Mouse (Mus musculus) intestine, embryonic 16.5 days (tissue): ENCODE results near the gene Dapk2. TPM values are rescaled to one million over a fixed set of nuclear protein-coding genes. Genes with fewer than 3 reads are reported as not detected.

Experiments used
- ATAC-seq: fragments of 200-750 bp; cut with Nextera tagmentation; 2 replicates; pipeline ENCODE4 v1.8.0; 2017; ENCODE audit warnings: moderate TSS enrichment, moderate library complexity
- H3K27ac ChIP-seq: fragments of 300-500 bp; sonication (generic); 2 replicates; pipeline ENCODE4 v1.5.1; 2014; ENCODE audit warnings: mild to moderate bottlenecking, low read length
- H3K27me3 ChIP-seq: fragments of 300-500 bp; sonication (generic); replicated peaks from 2 replicates; pipeline ENCODE4 v1.6.1; 2014; ENCODE audit warnings: low read length, control low read depth, mixed read lengths; ENCODE audit not compliant: control insufficient read depth, insufficient read depth
- H3K36me3 ChIP-seq: fragments of 300-500 bp; sonication (generic); 2 replicates; pipeline ENCODE4 v1.6.1; 2014; ENCODE audit warnings: low read length, control low read depth; ENCODE audit not compliant: control insufficient read depth, insufficient read depth
- H3K4me1 ChIP-seq: fragments of 300-500 bp; sonication (generic); 2 replicates; pipeline ENCODE4 v1.6.1; 2014; ENCODE audit warnings: low read length, control low read depth, mixed read lengths; ENCODE audit not compliant: control insufficient read depth, insufficient read depth
- H3K4me2 ChIP-seq: fragments of 300-500 bp; sonication (generic); 2 replicates; pipeline ENCODE4 v1.6.1; 2014; ENCODE audit warnings: low read depth, low read length, control low read depth
- H3K4me3 ChIP-seq: fragments of 300-500 bp; sonication (generic); 2 replicates; pipeline ENCODE4 v1.5.1; 2014; ENCODE audit warnings: mild to moderate bottlenecking, low read length
- H3K9ac ChIP-seq: fragments of 300-500 bp; sonication (generic); 2 replicates; pipeline ENCODE4 v1.6.1; 2014; ENCODE audit warnings: low read depth, low read length
- H3K9me3 ChIP-seq: fragments of 300-500 bp; sonication (generic); 2 replicates; pipeline ENCODE4 v1.6.1; 2016; ENCODE audit warnings: low read length, control low read depth; ENCODE audit not compliant: control insufficient read depth
- WGBS: fragments of 180-500 bp; shearing (Covaris S2); extraction: QIAGEN DNeasy Blood & Tissue Kit; methylation state at CpG from one replicate; pipeline ENCODE4 v1.1.7; 2014; 5-methylcytosine and 5-hydroxymethylcytosine counted together
- polyA plus RNA-seq: library from polyadenylated mRNA; unstranded; fragments of >200 nt; fragmentation: Nextera tagmentation; extraction: Ambion mirVana; gene quantifications from 2 replicates; pipeline ENCODE4 v1.2.1, GENCODE M21; 2015

Gene Dapk2
- polyA plus RNA-seq, 1 experiment from 2014 or later = 8.0 TPM

DNA sequence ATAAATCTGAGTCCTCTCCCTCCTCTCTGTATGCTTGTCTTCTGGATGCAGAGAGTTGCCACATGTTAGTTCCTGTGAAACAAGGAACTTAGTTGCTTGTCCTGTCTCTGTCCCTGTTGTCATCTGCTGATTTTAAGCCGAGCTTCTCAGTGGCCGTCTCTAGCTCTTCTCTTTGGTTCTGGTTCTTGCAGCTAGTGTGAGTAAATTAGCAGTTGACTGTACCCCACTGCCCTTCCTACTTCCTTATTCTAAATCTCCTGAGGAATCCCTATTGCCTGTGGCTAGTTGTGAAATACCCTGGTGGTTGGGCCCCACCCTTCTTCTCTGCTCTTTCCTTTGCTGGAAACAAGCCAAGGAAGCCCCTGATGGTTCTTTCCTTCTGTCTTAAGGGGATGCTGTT is 26.6 kb upstream of the Dapk2 start:
- WGBS = 97% methylated on average over 2 of the region's 2 CpGs
- H3K27me3 ChIP-seq = no peaks in the 10 kb centered on the region

DNA sequence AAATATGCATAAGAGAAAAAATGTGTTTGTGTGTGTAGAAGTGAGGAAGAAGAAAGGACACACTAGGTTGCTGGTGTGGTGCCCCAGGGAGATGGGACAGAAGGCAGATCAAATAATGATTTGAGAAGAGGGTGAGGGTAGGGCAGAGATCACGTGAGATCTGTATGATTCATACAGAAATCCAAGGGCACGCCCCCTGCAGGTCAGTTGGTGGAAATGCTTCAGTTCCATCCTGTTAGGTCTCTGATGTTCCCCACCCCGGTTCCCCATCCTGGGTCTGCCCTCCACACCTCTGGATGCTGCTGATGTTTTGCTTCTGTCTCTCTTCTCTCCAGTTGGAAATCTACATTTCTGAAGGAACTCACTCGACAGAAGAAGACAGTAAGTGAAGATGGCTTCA is 22.1 kb upstream of the Dapk2 start:
- Histone ChIP-seq H3K9ac (no peak overlapping the region), H3K36me3 (peaks cover 31% of the 10 kb centered on the region), H3K27me3 (no peaks in the 10 kb centered on the region), H3K27ac (no peak overlapping the region), H3K9me3 (no peaks in the 10 kb centered on the region), H3K4me1 (no peaks in the 10 kb centered on the region), H3K4me3 (no peak overlapping the region), H3K4me2 (no peak overlapping the region)
- 48% methylated on average over 4 of the region's 4 CpGs for WGBS
- ATAC-seq = no peak

More for the DNA sequence above, 26.6 kb upstream of the Dapk2 start:
- no peak overlapping the region for H3K4me3 ChIP-seq
- H3K9ac ChIP-seq = no peak overlapping the region
- no peak overlapping the region for H3K27ac ChIP-seq
- H3K4me2 ChIP-seq = no peak overlapping the region
- no peak for ATAC-seq
- no peaks in the 10 kb centered on the region for H3K9me3 ChIP-seq
- H3K36me3 ChIP-seq = peaks cover 13% of the 10 kb centered on the region
- peaks cover 7% of the 10 kb centered on the region for H3K4me1 ChIP-seq

DNA sequence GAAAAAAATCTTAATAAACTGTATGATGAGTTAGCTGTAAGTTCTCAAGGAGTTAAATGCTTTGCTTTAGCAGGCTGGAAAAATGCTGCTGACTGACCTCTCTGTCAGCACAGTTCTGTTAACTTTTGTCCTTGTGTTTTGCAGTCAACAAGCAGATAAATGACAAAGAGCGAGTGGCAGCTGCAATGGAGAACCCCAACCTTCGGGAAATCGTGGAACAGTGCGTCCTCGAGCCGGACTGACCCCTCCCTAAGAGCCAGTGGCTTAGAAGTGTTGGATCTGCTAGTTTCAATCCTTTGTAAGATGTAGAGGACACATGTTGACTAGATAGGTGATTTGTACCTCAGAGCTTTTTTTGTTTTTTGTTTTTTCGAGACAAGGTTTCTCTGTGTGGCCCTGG is 19.8 kb upstream of the Dapk2 start:
- Histone ChIP-seq H3K4me1 (no peaks in the 10 kb centered on the region), H3K4me2 (no peak overlapping the region), H3K27me3 (no peaks in the 10 kb centered on the region), H3K4me3 (no peak overlapping the region), H3K9me3 (no peaks in the 10 kb centered on the region), H3K36me3 (peaks cover 28% of the 10 kb centered on the region), H3K9ac (no peak overlapping the region), H3K27ac (no peak overlapping the region)
- 92% methylated on average over 7 of the region's 7 CpGs for WGBS
- no peak for ATAC-seq

DNA sequence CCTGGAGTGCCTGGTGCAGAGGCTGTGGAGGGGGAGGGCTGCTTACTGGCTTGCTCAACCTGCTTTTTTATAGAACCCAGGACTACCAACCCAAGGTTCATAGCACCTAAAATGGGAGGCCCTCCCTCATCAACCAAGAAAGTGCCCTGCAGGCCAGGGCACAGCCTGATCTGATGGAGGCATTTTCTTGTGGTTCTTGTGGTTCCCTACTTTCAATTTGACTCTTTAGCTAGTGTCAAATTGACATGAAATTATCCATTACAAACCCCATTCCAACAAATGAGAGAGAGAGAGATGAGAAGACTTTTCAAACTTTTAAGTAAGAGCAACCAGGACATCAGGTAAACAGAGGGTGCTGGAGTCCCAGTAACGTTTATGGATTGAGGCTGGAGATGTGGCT is 15.8 kb upstream of the Dapk2 start:
- H3K9me3 ChIP-seq = no peaks in the 10 kb centered on the region

DNA sequence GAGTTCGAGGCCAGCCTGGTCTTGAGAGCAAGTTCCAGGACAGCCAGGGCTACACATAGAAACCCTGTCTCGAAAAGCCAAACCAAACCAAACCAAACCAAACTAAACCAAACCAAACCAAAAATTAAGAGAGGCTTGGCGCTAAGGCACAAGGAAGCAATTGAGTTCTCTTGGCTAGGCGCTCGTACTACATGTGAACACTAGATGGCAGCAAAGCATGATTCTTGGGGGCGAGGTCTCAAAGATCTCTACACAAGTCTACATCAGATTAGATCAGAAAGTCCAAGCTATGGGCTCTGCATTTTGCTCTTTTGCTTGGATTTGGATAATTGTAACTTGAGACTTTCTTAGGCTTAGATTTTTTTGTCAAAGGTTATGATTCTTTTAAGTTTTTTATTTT is 13.8 kb upstream of the Dapk2 start:
- no peak overlapping the region for H3K4me3 ChIP-seq
- no peak overlapping the region for H3K4me2 ChIP-seq
- no peaks in the 10 kb centered on the region for H3K27me3 ChIP-seq
- peaks cover 11% of the 10 kb centered on the region for H3K36me3 ChIP-seq
- H3K9ac ChIP-seq = no peak overlapping the region
- 5% methylated on average over 6 of the region's 6 CpGs for WGBS
- no peak overlapping the region for H3K27ac ChIP-seq
- no peaks in the 10 kb centered on the region for H3K9me3 ChIP-seq
- ATAC-seq = peak; percentile 58; the same call in 1 of the 2 replicates
- H3K4me1 ChIP-seq = no peaks in the 10 kb centered on the region

More for the DNA sequence above, 15.8 kb upstream of the Dapk2 start:
- no peak for ATAC-seq
- no peak overlapping the region for H3K9ac ChIP-seq
- no peak overlapping the region for H3K4me3 ChIP-seq
- peaks cover 20% of the 10 kb centered on the region for H3K36me3 ChIP-seq
- no peak overlapping the region for H3K4me2 ChIP-seq
- WGBS = 59% methylated on average over 1 of the region's 1 CpGs
- H3K27me3 ChIP-seq = no peaks in the 10 kb centered on the region
- no peaks in the 10 kb centered on the region for H3K4me1 ChIP-seq
- H3K27ac ChIP-seq = no peak overlapping the region

DNA sequence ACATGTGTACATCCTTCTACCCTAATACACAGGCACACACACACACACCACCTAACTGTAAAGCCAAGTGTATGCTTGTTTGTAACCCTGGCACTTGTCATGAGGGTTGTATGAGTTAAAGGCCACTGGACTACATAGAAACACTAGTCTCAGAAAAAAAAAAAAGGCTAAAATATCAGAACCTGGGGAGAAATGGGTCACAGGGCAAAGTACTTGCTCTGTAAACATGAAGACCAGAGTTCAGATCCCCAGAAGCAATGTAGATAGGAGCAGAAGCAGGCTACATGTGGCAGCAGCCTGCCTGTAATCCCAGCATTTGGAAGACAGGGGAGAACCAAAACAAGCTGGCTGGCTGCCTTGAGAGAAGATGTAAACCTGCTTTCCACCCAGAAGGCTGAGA is 11.9 kb upstream of the Dapk2 start:
- Histone ChIP-seq H3K4me1 (no peaks in the 10 kb centered on the region), H3K4me3 (no peak overlapping the region), H3K27me3 (no peaks in the 10 kb centered on the region), H3K27ac (no peak overlapping the region), H3K9ac (no peak overlapping the region), H3K9me3 (no peaks in the 10 kb centered on the region), H3K4me2 (no peak overlapping the region), H3K36me3 (no peaks in the 10 kb centered on the region)
- ATAC-seq = no peak

DNA sequence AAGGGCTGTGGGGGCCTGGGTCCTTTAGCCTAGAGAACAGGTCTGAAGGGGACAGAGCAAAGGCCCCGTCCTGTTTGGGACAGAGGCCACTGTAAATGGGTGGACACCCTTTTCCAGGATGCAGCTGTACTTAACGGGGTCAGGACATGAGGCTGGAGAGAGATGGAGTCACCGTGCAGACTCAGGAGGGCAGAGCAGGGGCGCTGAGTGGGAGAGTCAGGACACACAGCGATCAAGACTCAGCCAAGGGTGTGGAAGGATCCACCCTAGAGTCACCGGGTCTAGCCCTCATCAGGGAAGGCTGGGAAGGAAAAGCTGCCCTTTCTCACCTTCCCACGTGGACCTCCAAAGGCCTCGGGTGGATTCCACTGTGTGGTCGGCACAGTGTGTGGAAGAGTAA is 6.0 kb upstream of the Dapk2 start:
- ATAC-seq = no peak
- Histone ChIP-seq H3K27ac (no peak overlapping the region), H3K27me3 (no peaks in the 10 kb centered on the region), H3K4me2 (no peak overlapping the region), H3K36me3 (no peaks in the 10 kb centered on the region), H3K4me3 (no peak overlapping the region), H3K9ac (no peak overlapping the region), H3K4me1 (0 out of 2 replicates have a peak, but pooled peaks cover 9% of the 10 kb centered on the region), H3K9me3 (no peaks in the 10 kb centered on the region)
- 61% methylated on average over 9 of the region's 9 CpGs for WGBS

DNA sequence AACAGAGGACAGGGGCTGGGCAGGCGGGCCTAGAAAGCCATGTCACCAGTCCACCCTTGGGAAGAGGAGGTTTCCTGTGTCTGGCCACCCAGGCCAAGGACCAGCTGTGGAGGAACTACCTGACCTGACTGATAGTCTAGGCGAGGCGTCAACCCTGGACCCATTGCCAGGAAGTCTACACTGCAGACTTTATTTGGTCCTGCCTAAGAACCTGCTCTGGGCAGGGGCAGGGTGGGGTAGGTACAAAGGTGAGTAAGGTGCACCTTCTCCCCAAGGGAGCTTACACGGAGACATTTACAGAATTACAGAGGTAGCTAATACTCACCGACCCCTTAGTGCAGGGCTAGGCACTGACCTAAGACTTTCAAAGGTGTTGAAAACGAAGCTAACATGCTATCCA is 4.4 kb upstream of the Dapk2 start:
- H3K9ac ChIP-seq = no peak overlapping the region
- peak; percentile 69 for ATAC-seq
- H3K4me3 ChIP-seq = no peak overlapping the region
- no peak overlapping the region for H3K4me2 ChIP-seq
- H3K9me3 ChIP-seq = no peaks in the 10 kb centered on the region
- H3K27ac ChIP-seq = no peak overlapping the region
- H3K4me1 ChIP-seq = 0 out of 2 replicates have a peak, but pooled peaks cover 9% of the 10 kb centered on the region
- WGBS = 68% methylated on average over 6 of the region's 6 CpGs
- no peaks in the 10 kb centered on the region for H3K36me3 ChIP-seq
- H3K27me3 ChIP-seq = 0 out of 2 replicates have a peak, but pooled peaks cover 2% of the 10 kb centered on the region

DNA sequence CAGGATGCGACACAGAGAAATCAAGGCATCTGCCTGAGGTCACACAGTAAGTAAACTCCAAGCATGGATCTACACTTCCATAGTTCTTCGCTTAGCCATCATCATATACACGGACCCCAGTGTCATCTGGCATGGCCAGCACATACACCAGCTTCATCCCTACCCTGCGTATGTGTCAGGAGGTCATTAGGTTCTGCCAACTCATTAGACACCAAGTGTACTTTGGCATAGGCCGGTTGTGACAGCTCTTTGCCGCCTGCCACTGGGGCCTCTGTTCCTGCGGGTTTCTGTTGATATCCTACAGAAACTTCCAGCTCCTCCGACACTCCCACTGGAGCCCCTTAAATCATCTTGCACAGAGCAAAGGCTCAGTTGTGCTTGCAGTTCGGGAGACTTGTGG is 4.0 kb upstream of the Dapk2 start:
- Histone ChIP-seq H3K4me1 (0 out of 2 replicates have a peak, but pooled peaks cover 9% of the 10 kb centered on the region), H3K27me3 (0 out of 2 replicates have a peak, but pooled peaks cover 2% of the 10 kb centered on the region), H3K4me2 (no peak overlapping the region), H3K9me3 (no peaks in the 10 kb centered on the region), H3K4me3 (no peak overlapping the region), H3K27ac (no peak overlapping the region), H3K9ac (no peak overlapping the region), H3K36me3 (no peaks in the 10 kb centered on the region)
- ATAC-seq = no peak
- WGBS = 87% methylated on average over 9 of the region's 9 CpGs

DNA sequence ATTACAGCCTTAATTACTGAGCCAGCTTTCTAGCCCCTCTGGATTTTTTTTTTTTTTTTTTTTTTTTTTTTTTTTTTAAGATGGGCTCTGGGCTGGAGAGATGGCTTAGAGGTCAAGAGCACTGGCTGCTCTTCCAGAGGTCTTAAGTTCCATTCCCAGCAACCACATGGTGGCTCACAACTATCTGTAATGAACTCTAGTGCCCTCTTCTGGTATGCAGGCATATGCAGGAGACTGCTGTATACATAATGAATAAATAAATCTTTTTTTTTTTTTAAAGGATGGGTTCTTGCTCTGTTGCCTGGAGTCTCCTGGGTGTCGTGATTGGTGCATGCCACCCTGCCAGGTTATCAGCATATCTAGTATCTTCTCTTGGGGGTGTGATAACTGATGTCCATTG is 2.5 kb upstream of the Dapk2 start:
- ATAC-seq = no peak
- no peak overlapping the region for H3K27ac ChIP-seq
- 0 out of 2 replicates have a peak, but pooled peaks cover 2% of the 10 kb centered on the region for H3K27me3 ChIP-seq
- H3K36me3 ChIP-seq = no peaks in the 10 kb centered on the region
- H3K9ac ChIP-seq = no peak overlapping the region
- H3K4me3 ChIP-seq = no peak overlapping the region
- 71% methylated on average over 1 of the region's 1 CpGs for WGBS
- no peak overlapping the region for H3K4me2 ChIP-seq
- H3K4me1 ChIP-seq = 0 out of 2 replicates have a peak, but pooled peaks cover 9% of the 10 kb centered on the region
- H3K9me3 ChIP-seq = no peaks in the 10 kb centered on the region
